Mouse (Mus musculus): ENCODE measurements around the gene Ctf2.

DNA sequence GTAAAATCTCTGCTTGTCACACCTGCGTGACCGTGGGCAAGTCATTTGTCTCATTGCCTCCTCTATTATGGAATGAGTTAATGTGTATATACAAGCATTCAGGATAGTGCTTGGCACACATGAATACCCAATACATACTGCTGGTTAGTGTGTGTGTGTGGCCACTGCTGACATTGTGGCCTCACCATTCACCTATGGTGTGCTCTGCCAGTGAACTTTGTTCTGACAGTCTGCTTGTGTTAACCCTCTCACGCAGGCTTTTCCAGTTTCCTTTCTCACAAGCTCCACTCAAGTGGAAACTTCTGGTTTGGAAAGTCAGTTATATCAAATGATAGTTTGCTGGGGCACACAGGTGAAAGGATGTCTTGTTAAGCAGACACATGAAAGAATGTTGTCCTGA is 20.9 kb downstream of the Ctf2 start:
- TF ChIP-seq EP300 (optimal IDR thresholded peaks at IDR 0.05) (no peak), CTCF (IDR thresholded peaks at IDR 0.05; ENCODE audit: low read depth) (no peak)
